Mouse (Mus musculus) ES-E14 (cell line): Measurements from ENCODE around the gene Dclk1.

Source experiments
- HCFC1 ChIP-seq: IDR thresholded peaks from 2 replicates; pipeline ENCODE4 v1.6.1; 2012; ENCODE audit warnings: low read length, inconsistent platforms, borderline replicate concordance; ENCODE audit not compliant: insufficient read depth
- MAFK ChIP-seq: IDR thresholded peaks from 2 replicates; pipeline ENCODE4 v1.6.1; 2014; ENCODE audit warnings: mild to moderate bottlenecking, low read depth, low read length, inconsistent platforms; ENCODE audit not compliant: insufficient read depth
- ZC3H11A ChIP-seq: IDR thresholded peaks from 2 replicates; pipeline ENCODE4 v1.6.1; 2012; ENCODE audit warnings: low read depth, mild to moderate bottlenecking, inconsistent platforms, low read length, borderline replicate concordance
- ZNF384 ChIP-seq: IDR thresholded peaks from 2 replicates; pipeline ENCODE4 v1.6.1; 2012; ENCODE audit warnings: low read depth, low read length, inconsistent platforms

- TF ChIP-seq ZNF384 (no peak), MAFK (no peak), HCFC1 (no peak), ZC3H11A (no peak)
Observed at GRCm38 (mm10) chr3:55451035-55451434, 208.9 kb downstream of the Dclk1 start.
